Comparison of ENCODE assay signal across 8 mouse cellular contexts in genomic region chr9:78191736-78192135, GRCm38 (mm10). TPM values are rescaled to one million over a fixed set of nuclear protein-coding genes. Genes with fewer than 3 reads are reported as not detected.
A peak's percentile ranks its signal among the peaks of the same experiment; 100 is the strongest.
DNase-seq lines count a peak whose midpoint lies in the region; ATAC-seq and TF ChIP-seq lines count a peak whose summit lies in the region.

No protein-coding gene starts in this region.

- no peak overlapping the region for H3K27ac ChIP-seq in forebrain, embryonic 15.5 days (replicated peaks)
- H3K27ac ChIP-seq in hindbrain, postnatal 0 days: no peak overlapping the region
- H3K27ac ChIP-seq in liver, embryonic 11.5 days (ENCODE audit: low read depth, low read length): peak overlapping the region; percentile 19; the same call in 1 of the 2 replicates
- H3K27ac ChIP-seq in stomach, embryonic 15.5 days: peak overlapping the region; percentile 42

- DNase-seq in cerebellum, postnatal 25 days: peak; percentile 18 to 46
- peak; percentile 74 for DNase-seq in brain, adult 2 months (ENCODE audit: low read depth, low spot score)
- peak; percentile 81 for DNase-seq in hindbrain, postnatal 0 days (ENCODE audit: low spot score)
- DNase-seq in liver, embryonic 11.5 days (ENCODE audit: low spot score): peak; percentile 66

- 0 out of 2 replicates have a peak overlapping the region, but pooled peaks have one; percentile 16 for H3K9ac ChIP-seq in forebrain, embryonic 15.5 days (replicated peaks)
- H3K9ac ChIP-seq in hindbrain, postnatal 0 days (replicated peaks; ENCODE audit: low read length): peak overlapping the region; percentile 21; the same call in 1 of the 2 replicates
- H3K9ac ChIP-seq in liver, embryonic 11.5 days (ENCODE audit: low read depth, low read length): peak overlapping the region; percentile 46
- peak overlapping the region; percentile 16; the same call in 1 of the 2 replicates for H3K9ac ChIP-seq in stomach, embryonic 15.5 days

- H3K4me1 ChIP-seq in forebrain, embryonic 15.5 days: peaks cover 20% of the 10 kb centered on the region
- peaks cover 7% of the 10 kb centered on the region for H3K4me1 ChIP-seq in hindbrain, postnatal 0 days (ENCODE audit: insufficient read depth, low read length)
- H3K4me1 ChIP-seq in liver, embryonic 11.5 days (replicated peaks; ENCODE audit: control insufficient read depth, insufficient read depth, low read length): peaks cover 25% of the 10 kb centered on the region
- peaks cover 15% of the 10 kb centered on the region for H3K4me1 ChIP-seq in stomach, embryonic 15.5 days

- peak overlapping the region; percentile 55 for H3K4me2 ChIP-seq in forebrain, embryonic 15.5 days (replicated peaks)
- H3K4me2 ChIP-seq in hindbrain, postnatal 0 days (ENCODE audit: low read depth, low read length): peak overlapping the region; percentile 81
- H3K4me2 ChIP-seq in liver, embryonic 11.5 days: peak overlapping the region; percentile 90
- peak overlapping the region; percentile 67 for H3K4me2 ChIP-seq in stomach, embryonic 15.5 days

- no peaks in the 10 kb centered on the region for H3K9me3 ChIP-seq in forebrain, embryonic 15.5 days
- no peaks in the 10 kb centered on the region for H3K9me3 ChIP-seq in hindbrain, postnatal 0 days (ENCODE audit: low read length)
- H3K9me3 ChIP-seq in liver, embryonic 11.5 days (ENCODE audit: control insufficient read depth, low read length): no peaks in the 10 kb centered on the region
- no peaks in the 10 kb centered on the region for H3K9me3 ChIP-seq in stomach, embryonic 15.5 days

- H3K36me3 ChIP-seq in forebrain, embryonic 15.5 days: no peaks in the 10 kb centered on the region
- no peaks in the 10 kb centered on the region for H3K36me3 ChIP-seq in hindbrain, postnatal 0 days (ENCODE audit: insufficient read depth, low read length)
- no peaks in the 10 kb centered on the region for H3K36me3 ChIP-seq in liver, embryonic 11.5 days (ENCODE audit: control insufficient read depth, insufficient read depth, low read length)
- no peaks in the 10 kb centered on the region for H3K36me3 ChIP-seq in stomach, embryonic 15.5 days

- no peaks in the 10 kb centered on the region for H3K27me3 ChIP-seq in forebrain, embryonic 15.5 days
- H3K27me3 ChIP-seq in hindbrain, postnatal 0 days (ENCODE audit: insufficient read depth, low read length): no peaks in the 10 kb centered on the region
- H3K27me3 ChIP-seq in liver, embryonic 11.5 days (replicated peaks; ENCODE audit: control insufficient read depth, insufficient read depth, low read length): no peaks in the 10 kb centered on the region
- no peaks in the 10 kb centered on the region for H3K27me3 ChIP-seq in stomach, embryonic 15.5 days (replicated peaks)

- under 1% methylated on average over 18 of the region's 18 CpGs for WGBS in forebrain, embryonic 15.5 days
- WGBS in hindbrain, postnatal 0 days: under 1% methylated on average over 18 of the region's 18 CpGs
- WGBS in liver, embryonic 11.5 days: under 1% methylated on average over 18 of the region's 18 CpGs
- WGBS in stomach, embryonic 15.5 days: under 1% methylated on average over 18 of the region's 18 CpGs

- peak; percentile 8; the same call in 1 of the 2 replicates for TF ChIP-seq CTCF in hindbrain, postnatal 0 days (IDR thresholded peaks at IDR 0.05; ENCODE audit: low read depth)

- no peak for ATAC-seq in cerebellum, adult (ENCODE audit: insufficient number of reproducible peaks, low FRiP score, low TSS enrichment)
- ATAC-seq in forebrain, embryonic 15.5 days (replicated peaks): peak; percentile 70
- ATAC-seq in hindbrain, postnatal 0 days: peak; percentile 67
- ATAC-seq in liver, embryonic 11.5 days (replicated peaks; ENCODE audit: low FRiP score): peak; percentile 73
- peak; percentile 48 for ATAC-seq in monocyte, adult 5-6 weeks (replicated peaks; ENCODE audit: insufficient number of reproducible peaks, low FRiP score, low TSS enrichment, poor library complexity, severe bottlenecking)
- peak; percentile 64 for ATAC-seq in stomach, embryonic 15.5 days (ENCODE audit: insufficient read depth, low FRiP score, low read depth)

- H3K4me3 ChIP-seq in forebrain, embryonic 15.5 days: peak overlapping the region; percentile 35
- H3K4me3 ChIP-seq in hindbrain, postnatal 0 days (ENCODE audit: low read length): peak overlapping the region; percentile 42
- H3K4me3 ChIP-seq in liver, embryonic 11.5 days (ENCODE audit: low read depth, low read length): peak overlapping the region; percentile 49
- peak overlapping the region; percentile 50 for H3K4me3 ChIP-seq in stomach, embryonic 15.5 days (replicated peaks)

RNA-seq across cellular contexts. Expression of gene Gsta4, which starts 9.2 kb away (rescaled TPM):
- 16.0 and 16.8 TPM in 2 replicates for polyA plus RNA-seq in forebrain, embryonic 15.5 days (2015; fragmentation: Nextera tagmentation; extraction: Ambion mirVana)
- total RNA-seq in hindbrain, postnatal 0 days (2014; rRNA removed): 7.9 and 17.5 TPM in 2 replicates
- 51.8 and 55.1 TPM in 2 replicates for polyA plus RNA-seq in hindbrain, postnatal 0 days (2015; fragmentation: Nextera tagmentation; extraction: Ambion mirVana)
- polyA plus RNA-seq in liver, embryonic 11.5 days (2014; fragmentation: Nextera tagmentation; extraction: Ambion mirVana): 33.3 and 40.6 TPM in 2 replicates
- 0.68 TPM in 1 of 3 replicates, not detected in the others for total RNA-seq in monocyte, adult 5-6 weeks (2017)
- 433 and 454 TPM in 2 replicates for polyA plus RNA-seq in stomach, embryonic 15.5 days (2015; fragmentation: Nextera tagmentation; extraction: Ambion mirVana)

RNA-seq across cellular contexts. Expression of gene Gsta1, which starts 38.7 kb away (rescaled TPM):
- polyA plus RNA-seq in forebrain, embryonic 15.5 days (2015; fragmentation: Nextera tagmentation; extraction: Ambion mirVana): not detected in 2 replicates
- not detected in 2 replicates for total RNA-seq in hindbrain, postnatal 0 days (2014; rRNA removed)
- not detected in 2 replicates for polyA plus RNA-seq in hindbrain, postnatal 0 days (2015; fragmentation: Nextera tagmentation; extraction: Ambion mirVana)
- polyA plus RNA-seq in liver, embryonic 11.5 days (2014; fragmentation: Nextera tagmentation; extraction: Ambion mirVana): not detected in 2 replicates
- not detected in 3 replicates for total RNA-seq in monocyte, adult 5-6 weeks (2017)
- 36.1 and 42.7 TPM in 2 replicates for polyA plus RNA-seq in stomach, embryonic 15.5 days (2015; fragmentation: Nextera tagmentation; extraction: Ambion mirVana)

Comparison
In these comparisons a context has a peak if more than half of its experiments do, and no peak if none do; other contexts are left out.
1. H3K27ac ChIP-seq: peak in liver, embryonic 11.5 days (single experiment) and stomach, embryonic 15.5 days (single experiment); none in forebrain, embryonic 15.5 days (single experiment) and hindbrain, postnatal 0 days (single experiment).
2. RNA of gene Gsta1, which starts 38.7 kb away (polyA plus RNA-seq): 36.1 to 42.7 TPM in stomach, embryonic 15.5 days; not detected in hindbrain, postnatal 0 days, not detected in forebrain, embryonic 15.5 days and not detected in liver, embryonic 11.5 days; every median in the first group is over 10 times any median in the second.
3. Peak in every context shown above with its lines, with median percentiles within 50 percentile points of each other: DNase-seq, H3K4me2 ChIP-seq, H3K4me3 ChIP-seq and H3K9ac ChIP-seq.